Mouse (Mus musculus) splenic B cell, adult 2 months (primary cell): ENCODE measurements around the gene Sult2b1.

Source experiments
- DNase-seq: peaks from one replicate; pipeline ENCODE4 v3.0.0-alpha.2; 2011; ENCODE audit warnings: low read depth, low spot score
- H3K27me3 ChIP-seq: 2 replicates; pipeline ENCODE4 v1.6.1; 2012; ENCODE audit warnings: mild to moderate bottlenecking, low read length, moderate library complexity, mixed read lengths; ENCODE audit not compliant: control insufficient read depth, poor library complexity, insufficient read depth, severe bottlenecking
- H3K36me3 ChIP-seq: 2 replicates; pipeline ENCODE4 v1.6.1; 2012; ENCODE audit warnings: mild to moderate bottlenecking, low read length, moderate library complexity, mixed read lengths; ENCODE audit not compliant: control insufficient read depth, poor library complexity, insufficient read depth, severe bottlenecking

Gene Sult2b1

GRCm38 (mm10) chr7:45701607-45702006, 82.9 kb downstream of the Sult2b1 start:
- no peak for DNase-seq
- H3K27me3 ChIP-seq, result no peaks in the 10 kb centered on the region
- no peaks in the 10 kb centered on the region for H3K36me3 ChIP-seq

- Histone ChIP-seq H3K27me3 (no peaks in the 10 kb centered on the region), H3K36me3 (no peaks in the 10 kb centered on the region)
- DNase-seq, result no peak
Measured at GRCm38 (mm10) chr7:45701072-45701471, 83.4 kb downstream of the Sult2b1 start.

GRCm38 (mm10) chr7:45700301-45701015, 84.0 kb downstream of the Sult2b1 start:
- no peaks in the 10 kb centered on the region for H3K27me3 ChIP-seq
- peak; percentile 78 for DNase-seq
- no peaks in the 10 kb centered on the region for H3K36me3 ChIP-seq

- Histone ChIP-seq H3K27me3 (no peaks in the 10 kb centered on the region), H3K36me3 (no peaks in the 10 kb centered on the region)
- DNase-seq, result no peak
Measured at GRCm38 (mm10) chr7:45699523-45700141, 84.8 kb downstream of the Sult2b1 start, which contains the start of gene Car11. Gene Car11 (plus strand): TSS chr7:45699843.

- no peak for DNase-seq
- Histone ChIP-seq H3K27me3 (no peaks in the 10 kb centered on the region), H3K36me3 (no peaks in the 10 kb centered on the region)
Measured at GRCm38 (mm10) chr7:45697894-45698293, 86.6 kb downstream of the Sult2b1 start.

GRCm38 (mm10) chr7:45695098-45695497, 89.4 kb downstream of the Sult2b1 start:
- no peak for DNase-seq
- H3K27me3 ChIP-seq, result no peaks in the 10 kb centered on the region
- H3K36me3 ChIP-seq, result no peaks in the 10 kb centered on the region

GRCm38 (mm10) chr7:45693921-45694591, 90.4 kb downstream of the Sult2b1 start, which contains the start of gene Sec1:
Gene Sec1 (minus strand): TSS chr7:45694402.
- H3K27me3 ChIP-seq, result no peaks in the 10 kb centered on the region
- no peak for DNase-seq
- H3K36me3 ChIP-seq, result no peaks in the 10 kb centered on the region

- no peaks in the 10 kb centered on the region for H3K27me3 ChIP-seq
- no peak for DNase-seq
- no peaks in the 10 kb centered on the region for H3K36me3 ChIP-seq
Measured at GRCm38 (mm10) chr7:45692364-45692763, 92.1 kb downstream of the Sult2b1 start.

- Histone ChIP-seq H3K27me3 (no peaks in the 10 kb centered on the region), H3K36me3 (no peaks in the 10 kb centered on the region)
- no peak for DNase-seq
Measured at GRCm38 (mm10) chr7:45689800-45690199, 94.7 kb downstream of the Sult2b1 start.

- H3K27me3 ChIP-seq, result no peaks in the 10 kb centered on the region
- DNase-seq, result no peak
- no peaks in the 10 kb centered on the region for H3K36me3 ChIP-seq
Measured at GRCm38 (mm10) chr7:45689099-45689498, 95.4 kb downstream of the Sult2b1 start.

- no peak for DNase-seq
Measured at GRCm38 (mm10) chr7:45686841-45687240, 97.6 kb downstream of the Sult2b1 start.

GRCm38 (mm10) chr7:45685811-45686210, 98.7 kb downstream of the Sult2b1 start:
- DNase-seq, result no peak
- Histone ChIP-seq H3K27me3 (no peaks in the 10 kb centered on the region), H3K36me3 (no peaks in the 10 kb centered on the region)

More at GRCm38 (mm10) chr7:45686841-45687240, 97.6 kb downstream of the Sult2b1 start:
- Histone ChIP-seq H3K36me3 (no peaks in the 10 kb centered on the region), H3K27me3 (no peaks in the 10 kb centered on the region)

GRCm38 (mm10) chr7:45683396-45684050, 100.9 kb downstream of the Sult2b1 start, which contains the start of gene Ntn5:
Gene Ntn5 (plus strand): TSS chr7:45684022.
- no peaks in the 10 kb centered on the region for H3K36me3 ChIP-seq
- DNase-seq, result no peak
- no peaks in the 10 kb centered on the region for H3K27me3 ChIP-seq

- DNase-seq, result peak; percentile 87
- no peaks in the 10 kb centered on the region for H3K36me3 ChIP-seq
- no peaks in the 10 kb centered on the region for H3K27me3 ChIP-seq
Measured at GRCm38 (mm10) chr7:45682144-45683126, 102.0 kb downstream of the Sult2b1 start.
